Mouse (Mus musculus) lung, adult 2 months (tissue): ENCODE measurements around the gene Evi2b. TPM values are rescaled to one million over a fixed set of nuclear protein-coding genes. Genes with fewer than 3 reads are reported as not detected.
A peak's percentile ranks its signal among the peaks of the same experiment; 100 is the strongest.

Experiments used
- DNase-seq: peaks from one replicate; pipeline ENCODE4 v3.0.0; 2022
- H3K4me1 ChIP-seq: fragments of 200-500 bp; 2 replicates; pipeline ENCODE4 v1.6.1; 2011; ENCODE audit warnings: low read length; ENCODE audit not compliant: control insufficient read depth, insufficient read depth
- H3K4me3 ChIP-seq: fragments of 200-500 bp; replicated peaks from 2 replicates; pipeline ENCODE3; 2011; ENCODE audit warnings: low read depth, mild to moderate bottlenecking, control low read depth, low read length; ENCODE audit errors: extremely low read depth
- CTCF ChIP-seq: fragments of 200-500 bp; IDR thresholded peaks from 2 replicates; pipeline ENCODE4 v1.5.1; 2011; ENCODE audit warnings: mild to moderate bottlenecking, low read length, control low read depth; ENCODE audit not compliant: insufficient read depth
- POLR2A ChIP-seq: fragments of 200-500 bp; IDR thresholded peaks from 2 replicates; pipeline ENCODE4 v1.6.1; 2011; ENCODE audit warnings: low read depth, mild to moderate bottlenecking, control low read depth, low read length, borderline replicate concordance; ENCODE audit errors: extremely low read depth
- WGBS: fragments of 180-500 bp; shearing (Covaris S2); methylation state at CpG from one replicate; pipeline ENCODE4 v1.1.7; 2018; 5-methylcytosine and 5-hydroxymethylcytosine counted together
- polyA plus RNA-seq: library from polyadenylated mRNA; depleted of rRNA; stranded (reverse); fragments of >200 nt; gene quantifications from 2 replicates; pipeline ENCODE4 v1.2.3, GENCODE M21; 2012

Gene Evi2b
- polyA plus RNA-seq, 1 experiment, result 24.4 TPM

DNA sequence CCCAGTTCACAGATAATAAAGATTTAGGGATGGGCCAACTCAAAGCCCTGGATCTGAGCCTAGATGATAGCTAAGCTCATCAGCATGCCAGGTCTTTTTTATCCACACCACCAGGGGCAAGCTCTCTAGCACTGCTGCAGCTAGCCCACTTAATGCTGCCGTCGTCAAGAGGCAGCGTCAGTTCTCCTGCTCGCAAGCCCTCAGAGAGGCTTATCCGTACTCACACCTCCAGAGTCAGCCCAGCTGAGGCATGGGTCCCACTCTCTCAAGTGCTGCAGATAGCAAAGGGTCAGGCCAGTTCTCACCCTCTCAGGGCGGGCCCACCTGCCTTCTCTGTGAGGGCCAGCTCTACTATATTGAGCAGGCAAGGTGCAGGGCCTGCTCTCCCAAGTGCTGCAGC lies 9.7 kb upstream of the Evi2b start:
- TF ChIP-seq CTCF (no peak), POLR2A (no peak)
- no peak for DNase-seq
- Histone ChIP-seq H3K4me1 (peaks cover 3% of the 10 kb centered on the region; the same call in 1 of the 2 replicates), H3K4me3 (no peak overlapping the region)
- WGBS, result 78% methylated on average over 6 of the region's 6 CpGs

DNA sequence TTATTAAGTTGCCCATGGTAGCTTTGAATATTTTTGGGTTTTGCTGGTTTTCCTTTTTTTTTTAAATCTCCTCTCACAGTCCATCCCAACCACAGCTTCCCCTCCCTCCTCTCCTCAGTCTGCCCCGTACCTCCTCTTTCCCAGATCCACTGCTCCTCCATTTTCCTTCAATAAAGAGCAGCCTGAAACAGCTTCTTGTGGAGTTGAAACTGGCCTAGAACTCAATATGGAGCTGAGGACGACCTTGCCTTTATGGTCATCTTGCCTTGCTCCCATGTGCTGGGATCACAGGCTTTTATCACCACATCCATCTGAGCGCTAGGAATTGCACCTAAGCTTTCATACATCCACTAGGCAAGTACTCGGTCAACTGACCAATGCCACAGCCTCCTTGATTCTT lies 7.9 kb upstream of the Evi2b start:
- Histone ChIP-seq H3K4me1 (peaks cover 5% of the 10 kb centered on the region; the same call in 1 of the 2 replicates), H3K4me3 (no peak overlapping the region)
- TF ChIP-seq CTCF (no peak), POLR2A (no peak)
- WGBS, result 92% methylated on average over 4 of the region's 4 CpGs
- DNase-seq, result no peak

DNA sequence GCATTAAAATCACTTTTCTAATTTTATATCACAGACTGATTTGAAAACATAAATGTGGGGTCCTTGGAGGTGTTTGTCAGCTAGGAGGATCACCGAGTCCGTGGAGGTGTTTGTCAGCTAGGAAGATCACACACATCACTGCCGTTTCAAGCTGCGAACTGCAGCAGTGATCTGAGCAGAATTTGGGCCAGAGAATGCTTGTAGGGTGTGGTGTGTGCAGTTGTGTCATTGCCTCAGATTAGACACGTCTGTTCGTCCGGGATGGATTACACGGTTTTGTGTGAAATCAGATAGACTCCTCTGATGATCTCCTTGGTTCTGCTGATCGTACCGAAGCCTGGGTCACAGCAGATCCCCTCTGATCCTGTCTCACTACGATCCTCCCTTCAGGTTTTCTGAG lies 7.2 kb upstream of the Evi2b start:
- no peak for TF ChIP-seq POLR2A
- TF ChIP-seq CTCF, result no peak
- H3K4me1 ChIP-seq, result peaks cover 5% of the 10 kb centered on the region; the same call in 1 of the 2 replicates
- no peak for DNase-seq
- H3K4me3 ChIP-seq, result no peak overlapping the region
- 78% methylated on average over 11 of the region's 11 CpGs for WGBS

DNA sequence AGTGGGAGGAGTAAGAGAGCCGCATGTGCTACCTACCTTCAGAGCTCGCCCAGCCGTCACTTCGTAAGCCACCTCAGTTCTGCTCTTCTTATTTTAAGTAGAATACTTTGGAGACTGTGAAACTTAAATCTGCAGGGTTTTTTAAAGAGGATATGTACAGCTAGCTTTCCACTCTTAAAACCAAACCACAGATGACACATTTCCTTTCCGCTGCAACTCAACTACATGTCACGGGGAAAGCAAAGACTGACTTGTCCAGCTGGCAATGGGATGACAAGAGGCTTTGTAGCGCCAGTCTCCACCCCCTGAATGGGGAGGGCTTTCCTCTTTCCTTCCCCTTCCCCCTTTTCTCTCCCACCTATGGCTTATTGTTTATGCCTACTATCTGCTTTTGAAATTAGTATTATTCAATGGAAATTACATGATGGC lies 6.8 kb upstream of the Evi2b start, which contains the start of the genes Evi2 and Evi2a:
Evi2 (minus strand) TSS at position 257 of the 429 bp plus-strand sequence.
Evi2a (minus strand) TSS at position 277 of the 429 bp plus-strand sequence.
- WGBS, result 69% methylated on average over 7 of the region's 7 CpGs
- H3K4me1 ChIP-seq, result peaks cover 5% of the 10 kb centered on the region; the same call in 1 of the 2 replicates
- TF ChIP-seq CTCF (no peak), POLR2A (no peak)
- peak within 1 kb of the TSS; percentile 24 for H3K4me3 ChIP-seq
- DNase-seq, result no peak

DNA sequence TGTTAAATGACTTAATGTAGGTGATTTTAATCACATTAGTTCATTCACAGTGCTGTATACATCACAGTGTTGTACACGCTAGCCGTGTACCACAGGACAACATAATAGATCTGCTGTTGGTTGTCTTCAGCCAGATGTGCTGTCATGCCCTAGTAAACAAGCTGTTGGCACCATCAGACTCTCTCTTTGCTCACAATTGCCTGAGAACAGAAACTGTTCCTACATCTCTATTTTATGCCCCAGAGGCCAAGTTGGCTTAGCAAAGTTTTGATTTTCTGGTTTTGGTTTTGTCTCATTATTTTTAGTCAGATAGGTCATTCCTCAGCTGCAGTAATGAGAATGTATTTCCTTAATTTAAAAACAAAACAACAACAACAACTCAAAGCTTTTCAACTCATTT lies 6.2 kb upstream of the Evi2b start:
- WGBS, result 61% methylated on average over 2 of the region's 2 CpGs
- Histone ChIP-seq H3K4me1 (peaks cover 5% of the 10 kb centered on the region; the same call in 1 of the 2 replicates), H3K4me3 (peak overlapping the region; percentile 24)
- TF ChIP-seq POLR2A (no peak), CTCF (no peak)
- no peak for DNase-seq

DNA sequence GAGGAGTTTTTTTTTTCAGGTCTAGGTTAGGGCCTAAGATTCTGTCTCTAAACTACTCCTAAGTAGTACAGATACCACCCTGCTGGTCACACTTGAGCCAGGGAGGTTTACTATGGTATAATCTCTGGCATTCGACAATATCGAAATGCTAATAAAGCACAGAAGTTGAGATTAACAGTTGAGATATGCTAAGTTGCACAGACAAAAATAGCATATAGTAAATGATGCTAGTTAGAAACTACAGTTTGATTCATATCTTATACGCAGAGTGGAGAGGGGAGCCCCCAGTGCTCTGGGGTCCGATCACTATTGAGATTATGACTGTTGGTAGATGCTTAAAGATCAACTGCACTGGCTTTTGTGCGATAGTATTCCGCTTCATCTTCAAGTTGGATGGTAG lies 5.7 kb upstream of the Evi2b start:
- Histone ChIP-seq H3K4me3 (no peak overlapping the region), H3K4me1 (peaks cover 5% of the 10 kb centered on the region; the same call in 1 of the 2 replicates)
- WGBS, result 93% methylated on average over 6 of the region's 6 CpGs
- no peak for DNase-seq
- TF ChIP-seq CTCF, result no peak
- no peak for TF ChIP-seq POLR2A

DNA sequence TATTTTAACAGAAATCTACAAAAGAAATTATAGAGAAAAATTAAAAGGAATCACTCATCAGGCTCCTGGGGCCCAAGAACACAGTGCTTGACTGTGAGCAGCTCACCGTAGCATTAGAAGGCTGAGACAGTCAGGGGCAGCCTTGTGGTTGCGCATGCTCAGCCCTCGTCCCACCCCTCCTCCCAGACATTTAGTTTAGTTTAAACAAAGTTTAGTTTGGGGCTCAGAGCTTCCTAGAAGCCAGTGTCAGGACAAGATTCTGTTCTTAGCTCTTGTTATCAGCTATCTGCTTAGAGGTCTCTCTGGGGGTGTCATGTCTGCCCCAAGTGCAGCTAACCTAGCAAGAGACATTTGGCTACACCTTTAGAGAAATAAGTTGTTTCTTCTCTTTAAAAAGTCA lies 5.0 kb upstream of the Evi2b start:
- Histone ChIP-seq H3K4me1 (peaks cover 2% of the 10 kb centered on the region; the same call in 1 of the 2 replicates), H3K4me3 (no peak overlapping the region)
- TF ChIP-seq CTCF (no peak), POLR2A (no peak)
- 80% methylated on average over 3 of the region's 3 CpGs for WGBS
- no peak for DNase-seq

DNA sequence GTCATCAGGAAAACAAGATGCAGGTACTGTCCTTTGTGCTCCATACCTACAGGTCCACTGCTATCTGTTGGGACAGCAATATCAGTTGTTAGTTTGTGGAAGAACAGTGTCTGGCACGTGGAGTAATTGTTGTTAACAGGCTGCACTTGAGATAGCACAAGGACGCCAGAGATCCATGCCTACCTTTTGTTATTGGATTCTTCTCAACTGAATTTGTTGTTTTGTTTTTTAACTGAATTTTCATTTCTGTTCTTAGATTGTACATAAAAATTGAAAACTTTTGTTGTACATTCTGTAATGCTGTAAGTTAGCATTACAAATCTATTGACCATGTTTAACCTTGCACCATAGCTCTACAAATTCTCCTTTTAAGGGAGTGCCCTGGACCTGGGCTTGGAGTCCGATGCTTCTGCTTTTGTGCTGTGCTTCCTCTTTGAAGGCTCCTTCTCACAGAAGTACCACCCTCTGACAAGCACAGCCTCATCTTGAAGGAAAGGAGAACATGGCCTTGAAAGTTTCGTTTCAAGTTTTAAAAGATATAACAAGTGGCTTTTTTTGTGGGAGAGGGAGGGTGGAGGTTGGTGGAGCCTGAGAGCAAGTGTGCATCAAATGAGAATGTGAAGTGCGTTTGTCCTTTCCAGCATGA lies 4.3 kb upstream of the Evi2b start:
- no peak for DNase-seq
- H3K4me1 ChIP-seq, result peaks cover 2% of the 10 kb centered on the region; the same call in 1 of the 2 replicates
- TF ChIP-seq CTCF (no peak), POLR2A (no peak)
- 69% methylated on average over 5 of the region's 5 CpGs for WGBS
- no peak overlapping the region for H3K4me3 ChIP-seq

DNA sequence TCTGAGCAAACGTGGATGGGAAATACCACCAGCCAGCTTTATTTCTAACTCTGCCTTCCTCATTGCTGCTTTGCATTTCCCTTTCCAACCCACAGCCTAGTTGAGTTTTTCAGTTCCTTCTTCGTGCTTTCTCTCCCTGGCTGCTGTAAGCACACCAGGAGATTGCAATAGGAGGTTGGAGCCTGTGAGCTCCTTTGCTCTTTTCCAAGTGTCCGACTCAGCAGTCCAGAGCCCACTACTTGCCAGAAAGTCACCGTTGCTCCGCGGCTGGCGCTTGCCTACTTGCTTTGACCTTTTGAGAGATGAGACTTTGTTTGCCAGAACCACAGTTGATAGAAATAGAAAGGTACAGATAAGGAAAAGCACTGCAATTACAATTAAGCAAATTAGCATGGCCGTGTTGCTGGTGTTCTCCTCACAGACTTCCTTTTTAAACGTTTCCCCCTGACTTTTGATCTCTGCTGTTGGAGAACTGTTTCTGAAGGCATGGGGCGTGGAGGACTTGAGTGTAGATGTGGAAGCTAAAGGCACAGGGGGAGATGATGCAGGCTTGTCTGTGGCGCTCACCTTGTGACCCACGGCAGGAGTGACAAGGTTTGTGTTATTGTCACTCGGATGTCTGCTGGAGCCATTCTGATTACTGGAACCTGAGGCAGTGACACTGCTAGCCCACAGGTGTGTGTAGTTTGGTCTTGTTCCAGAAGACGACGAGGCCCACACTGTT lies 3.6 kb upstream of the Evi2b start:
- DNase-seq, result peak; percentile 14
- no peak overlapping the region for H3K4me3 ChIP-seq
- 59% methylated on average over 15 of the region's 15 CpGs for WGBS
- no peak for TF ChIP-seq POLR2A
- TF ChIP-seq CTCF, result no peak
- peaks cover 2% of the 10 kb centered on the region; the same call in 1 of the 2 replicates for H3K4me1 ChIP-seq
